Mouse (Mus musculus): ENCODE data around the gene B3galt4.
"Not testable (repeated sequence)": the region's sequence is repeated elsewhere in the genome, so short reads cannot be mapped to it uniquely, and the experiment has no call there.

The B3galt4 gene

GRCm38 (mm10) chr17:33951021-33951946, at the start of gene B3galt4:
Gene B3galt4 (minus strand): TSS chr17:33951488.
- DNase-seq = peak; percentile 72 to 79

DNA sequence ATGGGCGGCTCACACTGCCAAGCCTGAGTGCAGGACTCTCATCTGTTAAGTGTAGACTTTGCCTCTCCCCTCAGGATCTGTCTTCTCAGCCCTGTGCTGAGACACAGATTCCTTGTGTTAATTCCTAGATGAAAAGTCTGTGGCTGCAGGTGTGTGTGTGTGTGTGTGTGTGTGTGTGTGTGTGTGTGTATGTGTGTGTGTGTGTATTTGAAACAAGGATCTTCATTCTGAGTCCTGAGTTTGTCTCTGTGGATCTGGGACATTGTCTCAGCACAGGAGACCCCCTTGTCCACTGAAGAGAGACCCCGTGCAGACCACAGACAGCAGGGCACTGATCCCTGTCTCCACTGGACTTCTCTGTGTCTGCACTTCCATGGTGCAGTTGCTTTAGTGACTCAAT, 49.5 kb upstream of the B3galt4 start:
- not testable (repeated sequence) for DNase-seq

- DNase-seq = peak; percentile 98
Measured at GRCm38 (mm10) chr17:34000150-34000537, 48.9 kb upstream of the B3galt4 start, which contains the start of gene H2-K1. Gene H2-K1 (minus strand): TSS chr17:34000347.

DNA sequence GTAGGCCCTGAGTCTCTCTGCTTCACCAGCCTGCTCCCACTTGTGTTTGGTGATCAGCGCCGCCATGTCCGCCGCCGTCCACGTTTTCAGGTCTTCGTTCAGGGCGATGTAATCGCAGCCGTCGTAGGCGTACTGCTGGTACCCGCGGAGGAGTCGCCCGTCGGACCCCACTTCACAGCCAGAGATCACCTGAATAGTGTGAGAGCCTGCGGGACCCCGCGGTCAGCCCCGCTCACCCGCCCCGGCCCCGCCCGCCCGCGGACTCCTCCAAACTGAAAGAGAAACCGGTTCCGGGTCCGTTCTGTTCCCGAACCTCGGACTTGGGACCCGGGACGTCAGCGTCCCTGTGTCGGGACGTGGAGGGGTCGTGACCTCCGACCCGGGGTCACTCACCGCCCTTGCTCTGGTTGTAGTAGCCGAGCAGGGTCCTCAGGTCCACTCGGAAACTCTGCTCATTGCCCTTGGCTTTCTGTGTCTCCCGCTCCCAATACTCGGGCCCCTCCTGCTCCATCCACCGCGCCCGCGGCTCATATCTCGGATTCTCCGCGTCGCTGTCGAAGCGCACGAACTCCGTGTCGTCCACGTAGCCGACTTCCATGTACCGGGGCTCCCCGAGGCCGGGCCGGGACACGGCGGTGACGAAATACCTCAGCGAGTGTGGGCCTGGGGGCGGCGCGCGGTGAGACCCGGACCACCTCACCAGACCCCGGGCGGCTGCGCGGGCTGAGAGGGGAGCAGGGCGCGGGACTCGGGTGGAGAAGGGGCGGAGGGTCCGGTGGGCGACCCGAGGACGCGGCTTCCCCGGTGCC, 48.3 kb upstream of the B3galt4 start:
- DNase-seq = peak; percentile 44 to 61

- not testable (repeated sequence) for DNase-seq
Measured at GRCm38 (mm10) chr17:33998697-33999096, 47.4 kb upstream of the B3galt4 start.

DNA sequence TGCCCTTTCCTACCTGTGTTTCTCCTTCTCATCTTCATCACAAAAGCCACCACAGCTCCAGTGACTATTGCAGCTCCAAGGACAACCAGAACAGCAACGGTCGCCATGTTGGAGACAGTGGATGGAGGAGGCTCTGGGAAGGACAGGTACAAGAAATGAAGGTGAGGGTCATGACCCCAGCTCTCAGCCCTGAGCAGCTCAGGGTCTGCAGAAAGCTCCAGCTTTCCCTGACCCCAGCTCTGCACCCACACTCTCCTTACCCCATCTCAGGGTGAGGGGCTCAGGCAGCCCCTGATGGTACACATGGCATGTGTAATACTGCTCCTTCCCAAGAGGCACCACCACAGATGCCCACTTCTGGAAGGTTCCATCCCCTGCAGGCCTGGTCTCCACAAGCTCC, 45.7 kb upstream of the B3galt4 start:
- not testable (repeated sequence) for DNase-seq

DNA sequence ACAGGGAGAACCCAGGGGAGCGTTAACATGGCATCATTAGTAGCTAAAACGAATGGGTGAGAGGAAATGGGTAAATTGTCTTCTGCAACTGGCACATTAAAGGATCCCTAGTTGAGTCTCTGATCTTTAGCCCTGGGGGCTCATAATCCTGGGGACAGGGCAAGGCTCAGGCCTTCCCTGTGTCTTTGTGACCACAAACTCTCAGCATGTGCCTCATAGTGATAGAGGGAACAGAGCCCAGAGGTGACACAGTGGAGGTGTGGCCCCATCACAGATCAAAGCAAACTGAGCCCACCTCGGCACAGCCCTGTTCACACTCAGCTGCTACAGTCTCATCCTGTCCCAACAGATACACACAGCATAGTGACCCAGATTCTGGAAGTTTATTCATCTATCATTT, 44.4 kb upstream of the B3galt4 start:
- DNase-seq = no peak

DNA sequence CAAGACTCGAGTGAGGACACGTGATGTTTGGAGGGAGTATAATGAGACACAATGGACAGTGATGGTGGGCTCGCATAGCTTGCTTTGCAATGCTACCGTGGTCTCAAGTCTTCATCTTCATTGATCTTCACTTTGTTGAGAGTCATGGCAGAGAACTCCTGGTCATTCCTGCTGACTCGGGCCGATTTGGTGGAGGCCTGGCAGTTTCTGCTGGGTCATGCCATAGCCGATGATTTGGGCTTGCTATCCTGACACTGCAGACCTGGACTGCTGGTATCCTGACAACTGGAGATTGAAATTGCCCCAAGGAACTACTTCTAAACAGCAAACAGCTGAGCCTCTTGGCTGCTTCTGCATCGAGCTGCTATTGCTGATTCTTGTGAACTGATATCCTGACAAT, 43.7 kb upstream of the B3galt4 start:
- no peak for DNase-seq

DNA sequence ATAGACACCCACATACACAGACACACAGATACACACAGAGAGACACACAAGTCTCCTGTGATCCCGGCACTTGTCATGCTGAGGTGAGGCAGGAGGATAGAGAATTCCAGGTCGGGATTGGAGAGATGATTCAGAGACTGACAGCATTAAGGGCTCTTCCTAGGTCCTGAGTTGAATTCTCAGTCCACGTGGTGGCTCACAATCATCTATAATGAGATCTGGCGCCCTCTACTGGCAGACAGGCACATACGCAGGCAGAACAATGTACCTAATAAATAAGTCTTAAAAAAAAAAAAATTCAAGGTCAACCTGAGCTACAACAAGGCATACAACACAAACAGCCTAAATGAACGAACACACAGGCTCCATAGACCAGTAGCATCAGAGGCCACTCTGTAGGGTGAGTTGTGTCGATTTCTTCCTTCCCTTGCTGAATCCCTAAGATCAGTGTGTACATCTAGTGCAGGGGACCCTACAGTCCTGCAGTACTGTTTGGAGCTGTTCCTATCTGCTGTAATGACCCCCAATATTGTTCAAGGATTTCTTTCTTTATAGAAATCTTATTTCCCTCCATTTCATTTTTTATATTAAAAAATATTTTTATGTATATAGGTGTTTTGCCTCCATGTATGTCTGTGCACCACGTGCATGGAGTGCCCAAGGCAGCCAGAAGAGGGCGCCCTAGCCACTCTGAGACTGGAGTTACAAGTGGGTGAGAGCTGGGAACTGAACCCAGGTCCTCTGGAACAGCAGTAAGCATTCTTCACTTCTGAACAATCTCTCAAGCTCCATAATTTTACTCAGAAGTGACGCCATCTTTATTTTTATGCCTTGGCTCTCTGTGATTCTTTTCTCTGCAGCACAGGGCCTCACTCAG, 40.7 kb upstream of the B3galt4 start:
- DNase-seq = peak in 1 of 2 experiments; percentile 60

DNA sequence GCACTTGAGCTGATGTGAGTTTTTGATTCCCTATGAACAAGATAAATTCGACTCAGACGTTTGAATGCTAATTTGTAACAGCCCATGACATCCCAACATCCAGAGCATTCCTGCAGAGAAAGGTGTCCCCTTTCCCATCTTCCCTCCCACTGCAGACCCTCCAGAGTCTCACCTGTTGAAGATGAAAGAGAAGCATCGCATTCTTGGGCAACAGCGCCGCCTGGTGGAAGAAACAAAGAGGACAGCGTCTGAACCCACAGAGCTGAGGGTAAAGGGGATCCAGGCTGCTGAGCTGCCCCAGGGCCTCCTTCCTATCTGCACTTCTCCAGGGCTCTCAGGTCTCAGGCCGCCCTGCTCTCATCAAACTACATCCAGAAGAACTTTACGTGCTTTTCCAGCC, 30.8 kb upstream of the B3galt4 start:
- DNase-seq = peak; percentile 56 to 70

- peak; percentile 91 to 92 for DNase-seq
Measured at GRCm38 (mm10) chr17:33981192-33981909, 30.1 kb upstream of the B3galt4 start.

DNA sequence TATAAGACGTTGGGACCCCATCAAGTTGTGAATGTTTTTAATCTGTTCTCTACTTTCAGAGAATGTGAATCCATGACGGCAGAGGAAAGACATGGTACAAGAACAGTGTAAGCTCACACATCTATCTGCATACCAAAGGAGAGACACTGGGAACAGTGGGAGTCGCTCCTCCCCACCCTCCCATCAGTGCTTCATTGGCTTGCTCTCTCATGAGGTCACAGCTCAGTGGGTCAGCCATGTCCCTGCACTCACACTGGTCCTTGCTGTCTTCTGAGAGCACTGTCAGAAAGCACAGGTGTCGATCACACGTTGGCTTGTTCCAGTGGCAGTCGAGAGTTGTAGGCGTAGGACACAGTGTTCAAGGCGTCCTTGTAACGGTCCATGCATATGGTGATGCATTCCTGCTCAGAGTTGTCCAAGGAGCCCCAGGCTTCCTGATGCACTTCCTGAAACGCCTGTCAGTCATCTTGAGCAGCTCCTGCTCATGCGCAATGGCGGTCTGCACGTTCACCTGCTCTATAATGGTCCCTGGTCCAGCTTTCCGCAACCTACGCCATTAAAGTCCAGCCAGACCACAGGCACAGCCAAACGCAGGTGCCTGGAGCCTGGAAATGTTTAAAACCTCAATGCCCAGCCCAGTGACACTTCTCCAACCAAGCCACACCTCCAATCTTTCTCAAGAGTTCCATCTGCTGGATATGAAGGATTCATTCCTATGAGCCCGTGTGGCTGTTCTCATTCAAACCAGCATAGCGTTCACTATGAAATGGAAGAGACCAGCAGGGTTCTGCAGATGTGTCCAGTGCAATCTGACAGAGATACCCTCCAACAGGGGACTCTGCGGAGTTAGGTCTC, 29.1 kb upstream of the B3galt4 start:
- DNase-seq = no peak

DNA sequence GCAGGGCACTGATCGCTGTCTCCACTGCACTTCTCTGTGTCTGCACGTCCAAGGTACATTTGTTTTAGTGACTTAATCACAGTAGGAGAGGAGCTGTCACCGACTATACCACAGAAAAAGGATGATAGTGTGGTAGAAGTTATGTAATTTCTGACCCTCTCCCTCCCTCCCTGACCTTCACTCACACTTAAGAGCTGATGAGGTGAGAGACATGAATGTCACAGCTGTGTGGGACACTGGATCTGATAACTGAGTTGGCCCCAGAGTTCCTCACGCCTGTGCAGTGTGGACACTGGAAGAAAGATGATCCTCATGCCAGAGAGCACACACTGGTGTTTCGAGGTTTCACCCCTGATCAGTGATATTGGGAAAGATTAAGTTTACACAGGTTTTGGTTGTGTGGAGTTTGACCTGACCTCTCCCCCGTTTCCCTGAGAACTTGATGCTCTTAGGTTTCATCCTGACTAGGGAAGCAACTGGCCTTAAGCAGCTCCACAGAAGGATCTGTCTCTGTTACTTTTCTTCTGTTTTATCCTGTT, 28.3 kb upstream of the B3galt4 start:
- DNase-seq = no peak

GRCm38 (mm10) chr17:33978631-33979031, 27.3 kb upstream of the B3galt4 start:
- peak; percentile 92 to 93 for DNase-seq

- DNase-seq = no peak
Measured at GRCm38 (mm10) chr17:33977861-33978557, 26.7 kb upstream of the B3galt4 start.

DNA sequence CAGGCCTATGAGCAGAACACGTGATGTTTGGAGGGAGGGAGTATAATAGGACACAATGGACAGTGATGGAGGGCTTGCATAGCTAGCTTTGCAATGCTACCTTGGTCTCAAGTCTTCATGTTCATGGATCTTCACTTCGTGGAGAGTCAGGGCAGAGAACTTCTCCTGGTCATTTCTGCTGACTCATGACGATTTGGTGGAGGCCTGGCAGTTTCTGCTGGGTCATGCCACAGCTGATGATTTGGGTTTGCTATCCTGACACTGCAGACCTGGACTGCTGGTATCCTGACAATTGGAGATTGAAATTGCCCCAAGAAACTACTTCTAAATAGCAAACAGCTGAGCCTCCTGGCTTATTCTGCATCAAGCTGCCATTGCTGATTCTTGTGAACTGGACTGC, 22.3 kb upstream of the B3galt4 start:
- DNase-seq = no peak

DNA sequence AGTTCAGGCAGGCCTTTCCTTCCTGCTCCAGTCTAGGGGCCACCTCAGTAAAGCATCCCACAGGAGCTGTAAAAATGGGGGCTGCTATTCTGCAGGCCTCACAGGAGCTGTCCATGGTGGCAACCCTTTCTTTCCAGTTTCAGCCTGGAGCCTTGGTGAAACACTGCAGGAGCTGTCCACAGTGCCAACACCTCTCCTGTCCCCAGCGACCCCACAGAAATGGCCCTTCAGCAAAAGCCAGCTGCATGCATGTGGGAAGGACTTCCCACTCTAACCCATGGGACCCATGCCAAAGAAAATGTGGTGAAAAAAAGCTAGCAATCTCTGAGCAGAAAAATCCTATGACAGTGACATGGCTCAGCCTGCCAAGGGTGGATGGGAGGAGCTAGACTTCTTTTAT, 21.4 kb upstream of the B3galt4 start:
- DNase-seq = no peak

DNA sequence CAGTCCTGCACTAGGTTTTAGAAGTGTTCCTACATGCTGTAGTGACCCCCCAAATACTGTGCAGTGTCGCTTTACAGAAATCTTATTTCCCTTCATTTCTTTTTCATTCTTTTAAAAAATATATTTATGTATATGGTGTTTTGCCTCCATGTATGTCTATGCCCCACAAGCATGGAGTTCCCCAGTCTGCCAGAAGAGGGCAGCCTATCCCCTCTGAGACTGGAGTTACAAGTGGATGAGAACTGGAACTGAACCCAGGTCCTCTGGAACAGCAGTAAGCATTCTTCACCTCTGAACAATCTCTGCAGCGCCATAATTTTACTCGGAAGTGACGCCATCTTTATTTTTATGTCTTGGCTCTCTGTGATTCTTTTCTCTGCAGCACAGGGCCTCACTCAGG, 18.1 kb upstream of the B3galt4 start:
- DNase-seq = no peak

DNA sequence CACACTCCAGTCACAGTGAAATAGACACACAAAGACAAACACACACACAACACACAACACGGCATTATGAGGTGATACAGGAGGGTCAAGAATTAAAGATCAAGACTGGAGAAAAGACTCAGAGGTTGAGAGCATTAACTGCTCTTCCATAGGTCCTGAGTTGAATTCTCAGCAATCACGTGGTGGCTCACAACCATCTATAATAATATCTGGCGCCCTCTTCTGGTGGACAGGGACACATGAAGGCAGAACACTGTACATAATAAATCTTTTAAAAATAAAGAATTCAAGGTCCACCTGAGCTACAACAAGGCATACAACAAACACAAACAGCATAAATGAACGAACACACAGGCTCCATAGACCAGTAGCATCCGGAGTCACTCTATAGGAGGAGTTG, 17.6 kb upstream of the B3galt4 start:
- DNase-seq = peak in 1 of 2 experiments; percentile 42

DNA sequence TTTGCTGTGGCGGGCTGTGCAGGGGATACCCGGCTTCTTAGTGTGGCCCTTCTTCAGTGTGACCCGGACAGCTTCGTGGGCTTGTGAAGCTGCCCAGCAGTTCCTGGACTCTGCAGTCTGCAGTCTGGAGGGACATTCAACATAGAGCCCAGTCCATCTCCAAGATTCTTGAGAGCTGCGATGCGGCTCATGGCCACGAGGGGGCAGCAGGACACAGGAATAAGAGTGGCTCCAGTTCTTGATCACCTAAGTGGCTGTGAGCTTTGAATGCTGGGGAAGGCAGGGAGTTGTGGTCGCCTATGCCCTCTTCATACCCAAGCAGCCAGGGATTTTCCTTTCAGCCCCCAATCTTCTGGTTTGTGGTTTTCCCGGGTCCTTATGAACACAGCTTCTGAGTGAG, 17.2 kb upstream of the B3galt4 start:
- DNase-seq = peak; percentile 75 to 79

Data from lung, adult 18-20 months (tissue).